Mouse (Mus musculus) cerebellum, adult 2 months (tissue): ENCODE measurements around the gene Gm49486.

Source experiments
- CTCF ChIP-seq: fragments of 200-500 bp; IDR thresholded peaks from 2 replicates; pipeline ENCODE4 v1.5.1; 2011; ENCODE audit warnings: low read depth, mild to moderate bottlenecking, control low read depth, low read length, moderate library complexity, borderline replicate concordance; ENCODE audit not compliant: insufficient read depth
- POLR2A ChIP-seq: fragments of 200-500 bp; IDR thresholded peaks from 2 replicates; pipeline ENCODE4 v1.6.1; 2011; ENCODE audit warnings: low read length, control low read depth, borderline replicate concordance; ENCODE audit not compliant: insufficient read depth

DNA sequence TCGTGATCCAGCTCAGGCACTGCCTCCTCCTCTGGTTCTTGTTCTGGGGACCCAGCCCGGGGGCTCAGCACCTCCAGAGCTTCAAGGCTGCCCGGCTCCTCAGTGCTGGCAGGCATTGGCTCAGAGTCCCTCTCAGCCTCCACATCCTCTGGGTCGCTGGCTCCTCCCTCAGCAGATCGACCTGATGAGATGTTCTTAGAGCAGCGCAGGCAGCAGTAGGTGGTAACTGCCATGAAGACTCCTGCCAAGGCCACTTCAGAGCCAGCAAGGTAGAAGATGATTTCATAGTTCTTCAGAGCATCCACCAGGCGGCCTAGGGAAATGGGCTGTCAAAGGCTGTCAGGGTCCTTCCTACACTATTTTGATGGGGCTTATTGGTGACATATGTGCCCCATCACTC is 22.0 kb downstream of the Gm49486 start:
- TF ChIP-seq CTCF (no peak), POLR2A (no peak)
